Mouse (Mus musculus) skeletal muscle tissue, adult 2 months (tissue): ENCODE results near the gene Phlpp2.
A peak's percentile ranks its signal among the peaks of the same experiment; 100 is the strongest.
"Not testable (repeated sequence)": the region's sequence is repeated elsewhere in the genome, so short reads cannot be mapped to it uniquely, and the experiment has no call there.

ENCODE experiments used
- DNase-seq: peaks from one replicate; pipeline ENCODE4 v3.0.0-alpha.2; 2012; ENCODE audit warnings: low read depth, low spot score

Phlpp2 gene

GRCm38 (mm10) chr8:109868003-109868679, at the start of gene Phlpp2:
Phlpp2 (plus strand) TSS chr8:109868542.
- DNase-seq, result peak; percentile 93

- DNase-seq, result no peak
Observed at GRCm38 (mm10) chr8:109823561-109823960, 44.8 kb upstream of the Phlpp2 start.

- no peak for DNase-seq
Observed at GRCm38 (mm10) chr8:109839822-109840221, 28.5 kb upstream of the Phlpp2 start.

- DNase-seq, result no peak
Observed at GRCm38 (mm10) chr8:109842468-109842867, 25.9 kb upstream of the Phlpp2 start.

- no peak for DNase-seq
Observed at GRCm38 (mm10) chr8:109847866-109848265, 20.5 kb upstream of the Phlpp2 start.

- no peak for DNase-seq
Observed at GRCm38 (mm10) chr8:109848981-109849380, 19.4 kb upstream of the Phlpp2 start.

- peak; percentile 62 for DNase-seq
Observed at GRCm38 (mm10) chr8:109853423-109853822, 14.9 kb upstream of the Phlpp2 start.

- DNase-seq, result no peak
Observed at GRCm38 (mm10) chr8:109854522-109854921, 13.8 kb upstream of the Phlpp2 start.

- no peak for DNase-seq
Observed at GRCm38 (mm10) chr8:109855451-109855850, 12.9 kb upstream of the Phlpp2 start.

GRCm38 (mm10) chr8:109863398-109863797, 4.9 kb upstream of the Phlpp2 start:
- DNase-seq, result peak; percentile 33

- no peak for DNase-seq
Observed at GRCm38 (mm10) chr8:109864798-109865197, 3.5 kb upstream of the Phlpp2 start.

GRCm38 (mm10) chr8:109865536-109865935, 2.8 kb upstream of the Phlpp2 start:
- no peak for DNase-seq

GRCm38 (mm10) chr8:109866690-109867089, 1.7 kb upstream of the Phlpp2 start:
- DNase-seq, result no peak

GRCm38 (mm10) chr8:109868680-109869361, 479 bp downstream of the Phlpp2 start:
- DNase-seq, result peak; percentile 10

GRCm38 (mm10) chr8:109871056-109871455, 2.7 kb downstream of the Phlpp2 start:
- no peak for DNase-seq

- not testable (repeated sequence) for DNase-seq
Observed at GRCm38 (mm10) chr8:109873800-109874199, 5.5 kb downstream of the Phlpp2 start.

GRCm38 (mm10) chr8:109880012-109880662, 11.8 kb downstream of the Phlpp2 start:
- no peak for DNase-seq

- DNase-seq, result no peak
Observed at GRCm38 (mm10) chr8:109885294-109885693, 17.0 kb downstream of the Phlpp2 start.

GRCm38 (mm10) chr8:109889211-109889610, 20.9 kb downstream of the Phlpp2 start:
- no peak for DNase-seq

GRCm38 (mm10) chr8:109890794-109891585, 22.6 kb downstream of the Phlpp2 start:
- DNase-seq, result no peak

- no peak for DNase-seq
Observed at GRCm38 (mm10) chr8:109894636-109895035, 26.3 kb downstream of the Phlpp2 start.

GRCm38 (mm10) chr8:109895355-109895754, 27.0 kb downstream of the Phlpp2 start:
- DNase-seq, result no peak
